Mouse (Mus musculus) megakaryocyte, embryonic 14.5 days (primary cell): Measurements from ENCODE around the gene S100a2.

ENCODE experiments used
- FLI1 ChIP-seq: IDR thresholded peaks from 2 replicates; pipeline ENCODE4 v1.6.1; 2012; ENCODE audit warnings: low read length, inconsistent platforms, mixed read lengths
- GATA1 ChIP-seq: IDR thresholded peaks from 3 replicates; pipeline ENCODE4 v1.6.1; 2012; ENCODE audit warnings: mixed read lengths, low read length, inconsistent platforms, borderline replicate concordance

GRCm38 (mm10) chr3:90586016-90586643 is 3.9 kb upstream of the S100a2 start:
- TF ChIP-seq GATA1 (no peak), FLI1 (no peak)
